Mouse (Mus musculus) neural tube, embryonic 14.5 days (tissue): ENCODE measurements around the gene Jpt1. TPM values are rescaled to one million over a fixed set of nuclear protein-coding genes. Genes with fewer than 3 reads are reported as not detected.
"Not testable (repeated sequence)": the region's sequence is repeated elsewhere in the genome, so short reads cannot be mapped to it uniquely, and the experiment has no call there.

Experiments used
- ATAC-seq: fragments of 200-750 bp; cut with Nextera tagmentation; 2 replicates; pipeline ENCODE4 v1.8.0; 2017; ENCODE audit warnings: low read depth, mild to moderate bottlenecking, moderate TSS enrichment, moderate library complexity
- H3K27ac ChIP-seq: fragments of 300-500 bp; sonication (generic); 2 replicates; pipeline ENCODE4 v1.5.1; 2014; ENCODE audit warnings: low read depth, mild to moderate bottlenecking, control low read depth, low read length, moderate library complexity, mixed read lengths
- H3K27me3 ChIP-seq: fragments of 300-500 bp; sonication (generic); 2 replicates; pipeline ENCODE4 v1.6.1; 2014; ENCODE audit warnings: low read length; ENCODE audit not compliant: control insufficient read depth, insufficient read depth
- H3K36me3 ChIP-seq: fragments of 300-500 bp; sonication (generic); 2 replicates; pipeline ENCODE4 v1.6.1; 2014; ENCODE audit warnings: low read length, mixed read lengths; ENCODE audit not compliant: control insufficient read depth, insufficient read depth
- H3K4me1 ChIP-seq: fragments of 300-500 bp; sonication (generic); 2 replicates; pipeline ENCODE4 v1.6.1; 2014; ENCODE audit warnings: low read length; ENCODE audit not compliant: control insufficient read depth, insufficient read depth
- H3K4me2 ChIP-seq: fragments of 300-500 bp; sonication (generic); 2 replicates; pipeline ENCODE4 v1.6.1; 2014; ENCODE audit warnings: mild to moderate bottlenecking, low read depth, low read length, control low read depth
- H3K4me3 ChIP-seq: fragments of 300-500 bp; sonication (generic); 2 replicates; pipeline ENCODE4 v1.5.1; 2014; ENCODE audit warnings: low read depth, low read length, control low read depth, mixed read lengths
- H3K9ac ChIP-seq: fragments of 300-500 bp; sonication (generic); replicated peaks from 2 replicates; pipeline ENCODE4 v1.6.1; 2014; ENCODE audit warnings: low read depth, mild to moderate bottlenecking, control low read depth, low read length, mixed read lengths
- H3K9me3 ChIP-seq: fragments of 300-500 bp; sonication (generic); 2 replicates; pipeline ENCODE4 v1.6.1; 2016; ENCODE audit warnings: low read length; ENCODE audit not compliant: control insufficient read depth
- WGBS: fragments of 180-500 bp; shearing (Covaris S2); extraction: QIAGEN DNeasy Blood & Tissue Kit; methylation state at CpG from one replicate; pipeline ENCODE4 v1.1.7; 2014; 5-methylcytosine and 5-hydroxymethylcytosine counted together
- polyA plus RNA-seq: library from polyadenylated mRNA; unstranded; fragments of >200 nt; fragmentation: Nextera tagmentation; extraction: Ambion mirVana; gene quantifications from 2 replicates; pipeline ENCODE4 v1.2.1, GENCODE M21; 2014

The Jpt1 gene
- polyA plus RNA-seq, 1 experiment from 2014 or later = 1,347 TPM

GRCm38 (mm10) chr11:115535401-115536037, 21.3 kb upstream of the Jpt1 start:
- Histone ChIP-seq H3K4me2 (peak overlapping the region; percentile 79), H3K36me3 (peaks cover 21% of the 10 kb centered on the region; the same call in 1 of the 2 replicates), H3K9ac (peak overlapping the region; percentile 87), H3K27me3 (no peaks in the 10 kb centered on the region), H3K4me1 (peaks cover 15% of the 10 kb centered on the region), H3K9me3 (no peaks in the 10 kb centered on the region), H3K4me3 (peak overlapping the region; percentile 94), H3K27ac (peak overlapping the region; percentile 98)
- whole genome bisulfite sequencing = under 1% methylated on average over 57 of the region's 84 CpGs
- ATAC-seq = peak; percentile 73

- Histone ChIP-seq H3K4me1 (peaks cover 15% of the 10 kb centered on the region), H3K27me3 (no peaks in the 10 kb centered on the region), H3K9me3 (no peaks in the 10 kb centered on the region), H3K4me2 (peak overlapping the region; percentile 79), H3K4me3 (peak overlapping the region; percentile 94), H3K27ac (peak overlapping the region; percentile 98), H3K9ac (peak overlapping the region; percentile 87), H3K36me3 (peaks cover 21% of the 10 kb centered on the region; the same call in 1 of the 2 replicates)
- no peak for ATAC-seq
- WGBS = 8% methylated on average over 11 of the region's 11 CpGs
Measured at GRCm38 (mm10) chr11:115534759-115535371, 20.7 kb upstream of the Jpt1 start.

GRCm38 (mm10) chr11:115526446-115526845, 12.3 kb upstream of the Jpt1 start:
- H3K4me3 ChIP-seq, H3K4me1 ChIP-seq, H3K27me3 ChIP-seq, H3K9ac ChIP-seq, ATAC-seq, H3K4me2 ChIP-seq, H3K9me3 ChIP-seq, H3K27ac ChIP-seq: not testable (repeated sequence)
- H3K36me3 ChIP-seq = peaks cover 46% of the 10 kb centered on the region
- WGBS = 90% methylated on average over 3 of the region's 3 CpGs

GRCm38 (mm10) chr11:115522703-115523102, 8.5 kb upstream of the Jpt1 start:
- no peak for ATAC-seq
- H3K9ac ChIP-seq = no peak overlapping the region
- H3K27ac ChIP-seq = no peak overlapping the region
- 80% methylated on average over 2 of the region's 2 CpGs for WGBS
- H3K4me2 ChIP-seq = no peak overlapping the region
- H3K4me3 ChIP-seq = no peak overlapping the region
- peaks cover 40% of the 10 kb centered on the region for H3K36me3 ChIP-seq
- no peaks in the 10 kb centered on the region for H3K27me3 ChIP-seq
- no peaks in the 10 kb centered on the region for H3K4me1 ChIP-seq
- no peaks in the 10 kb centered on the region for H3K9me3 ChIP-seq

GRCm38 (mm10) chr11:115522238-115522637, 8.1 kb upstream of the Jpt1 start:
- Histone ChIP-seq H3K36me3 (peaks cover 36% of the 10 kb centered on the region), H3K27ac (no peak overlapping the region), H3K4me1 (no peaks in the 10 kb centered on the region), H3K9me3 (no peaks in the 10 kb centered on the region), H3K27me3 (no peaks in the 10 kb centered on the region), H3K9ac (no peak overlapping the region), H3K4me2 (no peak overlapping the region), H3K4me3 (no peak overlapping the region)
- WGBS = 89% methylated on average over 2 of the region's 2 CpGs
- ATAC-seq = no peak

- H3K27me3 ChIP-seq = no peaks in the 10 kb centered on the region
- H3K4me3 ChIP-seq = no peak overlapping the region
- H3K9ac ChIP-seq = no peak overlapping the region
- no peak overlapping the region for H3K4me2 ChIP-seq
- no peaks in the 10 kb centered on the region for H3K4me1 ChIP-seq
- peaks cover 26% of the 10 kb centered on the region; the same call in 1 of the 2 replicates for H3K36me3 ChIP-seq
- no peaks in the 10 kb centered on the region for H3K9me3 ChIP-seq
- H3K27ac ChIP-seq = no peak overlapping the region
- 87% methylated on average over 4 of the region's 4 CpGs for WGBS
- no peak for ATAC-seq
Measured at GRCm38 (mm10) chr11:115521080-115521479, 6.9 kb upstream of the Jpt1 start.

- WGBS = 63% methylated on average over 2 of the region's 2 CpGs
- ATAC-seq = no peak
- H3K36me3 ChIP-seq = peaks cover 17% of the 10 kb centered on the region; the same call in 1 of the 2 replicates
- H3K9me3 ChIP-seq = no peaks in the 10 kb centered on the region
- H3K9ac ChIP-seq = no peak overlapping the region
- no peak overlapping the region for H3K4me2 ChIP-seq
- H3K4me1 ChIP-seq = no peaks in the 10 kb centered on the region
- no peak overlapping the region for H3K27ac ChIP-seq
- no peaks in the 10 kb centered on the region for H3K27me3 ChIP-seq
- H3K4me3 ChIP-seq = no peak overlapping the region
Measured at GRCm38 (mm10) chr11:115520218-115520617, 6.0 kb upstream of the Jpt1 start.

GRCm38 (mm10) chr11:115519581-115519980, 5.4 kb upstream of the Jpt1 start:
- no peak overlapping the region for H3K27ac ChIP-seq
- 0 out of 2 replicates have a peak, but pooled peaks cover 13% of the 10 kb centered on the region for H3K36me3 ChIP-seq
- H3K9me3 ChIP-seq = no peaks in the 10 kb centered on the region
- H3K9ac ChIP-seq = no peak overlapping the region
- H3K27me3 ChIP-seq = no peaks in the 10 kb centered on the region
- no peak overlapping the region for H3K4me3 ChIP-seq
- 86% methylated on average over 3 of the region's 3 CpGs for WGBS
- no peaks in the 10 kb centered on the region for H3K4me1 ChIP-seq
- no peak for ATAC-seq
- no peak overlapping the region for H3K4me2 ChIP-seq

GRCm38 (mm10) chr11:115518693-115519092, 4.5 kb upstream of the Jpt1 start:
- Histone ChIP-seq H3K27me3 (no peaks in the 10 kb centered on the region; the same call in 1 of the 2 replicates), H3K9ac (no peak overlapping the region), H3K4me2 (no peak overlapping the region), H3K4me1 (no peaks in the 10 kb centered on the region), H3K27ac (no peak overlapping the region), H3K36me3 (0 out of 2 replicates have a peak, but pooled peaks cover 6% of the 10 kb centered on the region), H3K4me3 (no peak overlapping the region), H3K9me3 (no peaks in the 10 kb centered on the region)
- no peak for ATAC-seq
- whole genome bisulfite sequencing = 77% methylated on average over 9 of the region's 9 CpGs
